Mouse (Mus musculus) liver, embryonic 16.5 days (tissue): ENCODE measurements around the gene Rbl1. TPM values are rescaled to one million over a fixed set of nuclear protein-coding genes. Genes with fewer than 3 reads are reported as not detected.
A peak's percentile ranks its signal among the peaks of the same experiment; 100 is the strongest.

Experiments
- ATAC-seq: fragments of 200-750 bp; cut with Nextera tagmentation; 2 replicates; pipeline ENCODE4 v1.8.0; 2017; ENCODE audit warnings: low read depth, mild to moderate bottlenecking, moderate number of reproducible peaks, moderate library complexity
- H3K27ac ChIP-seq: fragments of 300-500 bp; sonication (generic); 2 replicates; pipeline ENCODE4 v1.5.1; 2014; ENCODE audit warnings: mild to moderate bottlenecking, low read length
- H3K27me3 ChIP-seq: fragments of 300-500 bp; sonication (generic); 2 replicates; pipeline ENCODE4 v1.6.1; 2014; ENCODE audit warnings: low read depth, low read length, mixed read lengths; ENCODE audit not compliant: control insufficient read depth, insufficient read depth
- H3K36me3 ChIP-seq: fragments of 300-500 bp; sonication (generic); 2 replicates; pipeline ENCODE4 v1.6.1; 2014; ENCODE audit warnings: mild to moderate bottlenecking; ENCODE audit not compliant: control insufficient read depth, insufficient read depth
- H3K4me1 ChIP-seq: fragments of 300-500 bp; sonication (generic); 2 replicates; pipeline ENCODE4 v1.6.1; 2014; ENCODE audit warnings: low read depth, low read length, mixed read lengths; ENCODE audit not compliant: control insufficient read depth
- H3K4me2 ChIP-seq: fragments of 300-500 bp; sonication (generic); 2 replicates; pipeline ENCODE4 v1.6.1; 2014; ENCODE audit warnings: low read depth, low read length, mixed read lengths
- H3K4me3 ChIP-seq: fragments of 300-500 bp; sonication (generic); 2 replicates; pipeline ENCODE4 v1.5.1; 2014; ENCODE audit warnings: low read depth, mild to moderate bottlenecking, low read length
- H3K9ac ChIP-seq: fragments of 300-500 bp; sonication (generic); 2 replicates; pipeline ENCODE4 v1.6.1; 2014; ENCODE audit warnings: low read depth, low read length
- H3K9me3 ChIP-seq: fragments of 300-500 bp; sonication (generic); replicated peaks from 2 replicates; pipeline ENCODE4 v1.6.1; 2016; ENCODE audit warnings: low read length; ENCODE audit not compliant: control insufficient read depth
- WGBS: fragments of 180-500 bp; shearing (Covaris S2); extraction: QIAGEN DNeasy Blood & Tissue Kit; methylation state at CpG from one replicate; pipeline ENCODE4 v1.1.7; 2014; ENCODE audit not compliant: insufficient replicate concordance; 5-methylcytosine and 5-hydroxymethylcytosine counted together
- polyA plus RNA-seq: library from polyadenylated mRNA; unstranded; fragments of >200 nt; fragmentation: Nextera tagmentation; extraction: Ambion mirVana; gene quantifications from 2 replicates; pipeline ENCODE4 v1.2.1, GENCODE M21; 2015

The Rbl1 gene
- polyA plus RNA-seq, 1 experiment from 2014 or later = 17.0 TPM

DNA sequence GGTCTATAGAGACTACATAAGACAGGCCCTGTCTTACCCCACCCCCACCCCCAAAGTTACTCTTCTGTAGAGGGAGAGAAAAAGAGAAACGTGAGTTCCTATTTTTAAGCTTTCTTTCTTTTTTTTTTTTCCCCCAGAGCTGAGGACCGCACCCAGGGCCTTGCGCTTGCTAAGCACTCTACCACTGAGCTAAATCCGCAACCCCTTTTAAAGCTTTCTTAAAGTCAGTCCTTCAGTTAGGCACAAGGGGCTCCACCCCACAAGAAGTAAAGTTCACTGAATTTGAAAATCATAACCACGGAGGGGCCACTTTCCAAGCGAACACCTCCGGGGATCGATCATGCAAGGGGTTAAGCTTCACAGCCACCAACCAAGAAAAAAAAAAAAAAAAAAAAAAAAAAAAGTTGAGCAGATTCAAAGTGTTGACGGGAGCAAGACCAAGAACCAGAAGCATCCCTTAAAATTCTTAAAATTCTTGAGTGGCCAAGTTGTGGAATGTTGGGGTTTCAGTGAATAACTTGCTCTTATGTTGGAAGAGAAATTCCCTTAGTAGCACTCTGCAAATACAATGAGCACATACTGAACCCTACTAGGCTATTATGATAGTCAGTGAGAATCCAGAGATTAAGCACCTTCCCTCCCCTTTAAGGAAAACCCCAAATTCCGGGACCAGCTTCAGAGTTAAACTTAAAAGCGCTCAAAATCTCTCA is 70.4 kb downstream of the Rbl1 start:
- peak overlapping the region; percentile 83 for H3K27ac ChIP-seq
- no peaks in the 10 kb centered on the region for H3K27me3 ChIP-seq
- H3K4me1 ChIP-seq = peaks cover 26% of the 10 kb centered on the region
- H3K4me2 ChIP-seq = peak overlapping the region; percentile 97
- ATAC-seq = no peak
- no peaks in the 10 kb centered on the region for H3K36me3 ChIP-seq
- no peaks in the 10 kb centered on the region for H3K9me3 ChIP-seq
- peak overlapping the region; percentile 83 for H3K9ac ChIP-seq
- WGBS = 10% methylated on average over 11 of the region's 11 CpGs
- peak overlapping the region; percentile 87 for H3K4me3 ChIP-seq

DNA sequence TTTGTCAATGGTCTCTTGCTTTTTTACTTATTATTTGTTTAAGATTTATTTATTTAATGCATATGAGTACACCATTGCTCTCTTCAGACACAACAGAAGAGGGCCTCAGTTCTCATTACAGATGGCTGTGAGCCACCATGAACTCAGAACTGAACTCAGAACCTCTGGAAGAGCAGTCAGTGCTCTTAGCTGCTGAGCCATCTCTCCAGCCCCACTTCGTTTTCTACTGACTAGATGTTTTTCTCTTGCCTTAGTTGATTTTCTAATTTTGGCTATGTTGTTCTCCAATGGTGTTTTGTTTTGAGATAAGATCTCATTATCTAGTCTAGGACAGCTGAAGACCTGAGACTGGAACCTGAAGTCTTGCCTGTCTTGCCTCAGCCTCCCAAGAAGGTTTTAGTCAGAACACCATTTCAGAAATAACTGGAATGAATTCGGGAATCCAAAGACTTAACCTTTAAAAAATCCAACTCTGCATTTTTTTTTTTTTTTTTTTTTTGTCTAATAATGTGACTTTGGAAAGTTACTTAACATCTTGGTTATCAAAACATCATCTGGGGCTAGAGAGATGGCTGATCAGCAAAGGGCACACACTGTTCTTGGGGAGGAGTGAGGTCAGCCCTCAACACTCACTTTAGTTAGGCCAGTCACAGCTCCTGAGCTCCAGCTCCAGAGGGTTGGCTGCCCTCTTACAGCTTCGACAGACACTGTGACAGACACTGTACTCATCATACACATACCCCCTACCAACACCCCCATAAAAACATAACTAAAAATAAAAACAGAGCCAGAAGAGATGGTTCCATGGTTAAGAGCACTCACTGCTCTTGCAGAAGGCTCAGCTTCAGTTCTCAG is 71.4 kb downstream of the Rbl1 start:
- H3K4me2 ChIP-seq = peak overlapping the region; percentile 97
- no peaks in the 10 kb centered on the region for H3K36me3 ChIP-seq
- WGBS = 63% methylated on average over 3 of the region's 3 CpGs
- H3K4me3 ChIP-seq = no peak overlapping the region; the same call in 1 of the 2 replicates
- H3K4me1 ChIP-seq = peaks cover 26% of the 10 kb centered on the region
- H3K27ac ChIP-seq = no peak overlapping the region
- H3K9me3 ChIP-seq = no peaks in the 10 kb centered on the region
- ATAC-seq = no peak
- H3K27me3 ChIP-seq = no peaks in the 10 kb centered on the region
- no peak overlapping the region for H3K9ac ChIP-seq

DNA sequence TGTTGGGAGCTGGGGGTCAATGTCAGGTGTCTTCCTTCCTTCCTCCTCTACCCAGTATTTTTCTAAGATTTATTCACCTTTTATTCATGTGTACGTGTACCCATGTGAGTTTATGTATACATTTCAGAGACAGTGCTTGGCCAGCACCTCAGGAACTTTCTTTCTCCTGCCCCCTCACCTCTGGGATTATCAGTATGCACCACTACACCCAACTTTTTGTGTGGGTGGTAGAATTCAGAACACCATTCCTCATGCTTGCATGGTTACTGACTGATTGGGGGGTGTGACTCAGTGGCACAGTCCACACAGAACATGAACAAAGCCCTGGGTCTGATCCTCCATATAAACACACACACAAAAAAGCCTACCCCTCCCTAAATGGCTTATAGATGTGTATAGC is 72.2 kb downstream of the Rbl1 start:
- ATAC-seq = no peak
- Histone ChIP-seq H3K27ac (no peak overlapping the region; the same call in 1 of the 2 replicates), H3K4me1 (peaks cover 26% of the 10 kb centered on the region), H3K36me3 (no peaks in the 10 kb centered on the region), H3K9me3 (no peaks in the 10 kb centered on the region), H3K27me3 (no peaks in the 10 kb centered on the region), H3K9ac (no peak overlapping the region), H3K4me2 (no peak overlapping the region), H3K4me3 (no peak overlapping the region)
- 76% methylated on average over 1 of the region's 1 CpGs for WGBS

DNA sequence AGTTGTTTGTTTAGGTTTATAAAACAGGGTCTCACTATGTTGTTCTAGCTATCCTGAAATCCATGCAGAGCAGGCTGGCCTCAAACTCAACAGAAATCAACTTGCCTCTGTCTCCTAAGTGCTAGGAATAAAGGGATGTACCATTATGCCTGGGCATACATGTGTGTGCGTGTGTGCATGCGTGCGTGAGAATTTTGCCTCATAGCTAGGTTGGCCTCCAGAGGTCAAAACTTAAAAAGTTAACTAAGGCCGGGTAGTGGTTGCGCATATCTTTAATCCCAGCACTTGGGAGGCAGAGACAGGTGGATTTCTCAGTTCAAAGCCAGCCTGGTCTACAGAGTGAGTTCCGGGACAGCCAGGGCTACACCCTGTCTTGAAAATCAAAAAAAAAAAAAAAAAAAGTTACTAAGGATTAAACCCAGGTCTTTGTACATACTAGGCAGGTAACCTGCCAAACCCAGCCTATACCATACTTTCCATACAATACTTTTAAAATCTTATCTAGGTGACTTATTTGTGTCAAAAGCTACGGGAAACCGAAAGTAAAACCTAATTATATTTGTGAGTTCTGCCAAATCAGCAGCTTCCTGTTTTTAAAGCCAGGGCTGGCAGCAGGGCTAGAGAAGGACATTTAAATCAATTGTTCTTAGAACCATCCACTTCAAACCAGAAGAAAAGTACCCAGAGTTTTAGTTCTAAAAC is 73.4 kb downstream of the Rbl1 start:
- H3K4me3 ChIP-seq = peak overlapping the region; percentile 56
- peak overlapping the region; percentile 44 for H3K9ac ChIP-seq

DNA sequence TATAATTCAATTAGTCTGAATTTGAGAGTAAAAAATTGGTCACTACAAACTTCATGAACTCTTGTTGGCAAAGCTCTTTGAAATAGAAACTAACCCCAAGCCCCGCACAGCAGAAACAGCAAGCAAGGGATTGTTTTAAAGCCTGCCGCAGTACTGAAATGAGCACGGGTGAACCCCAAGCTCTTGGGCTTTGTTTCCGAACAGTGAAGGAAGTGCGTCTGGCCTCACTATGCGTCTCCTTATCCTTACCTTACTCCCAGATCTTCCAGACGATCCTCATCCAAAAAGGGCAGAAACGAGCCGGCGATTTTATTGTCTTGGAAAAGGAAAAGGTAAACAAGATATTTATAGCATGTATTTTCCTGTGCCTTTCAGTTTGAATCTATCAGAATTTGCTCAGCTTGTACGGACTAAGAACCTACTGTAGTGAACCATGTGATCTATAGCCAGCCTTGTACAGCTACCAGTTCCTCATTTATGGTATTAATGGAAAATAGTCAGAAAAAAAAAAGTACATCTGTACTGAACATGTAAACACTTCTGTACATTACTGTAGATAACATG is 74.7 kb downstream of the Rbl1 start:
- H3K27ac ChIP-seq = 0 out of 2 replicates have a peak overlapping the region, but pooled peaks have one; percentile 5
- peak overlapping the region; percentile 21 for H3K4me2 ChIP-seq
- H3K4me3 ChIP-seq = peak overlapping the region; percentile 38
- 0 out of 2 replicates have a peak overlapping the region, but pooled peaks have one; percentile 4 for H3K9ac ChIP-seq
- H3K9me3 ChIP-seq = no peaks in the 10 kb centered on the region
- 28% methylated on average over 11 of the region's 11 CpGs for WGBS
- no peaks in the 10 kb centered on the region for H3K27me3 ChIP-seq
- H3K36me3 ChIP-seq = no peaks in the 10 kb centered on the region
- H3K4me1 ChIP-seq = peaks cover 19% of the 10 kb centered on the region
- no peak for ATAC-seq

More for the DNA sequence above, 73.4 kb downstream of the Rbl1 start:
- peaks cover 22% of the 10 kb centered on the region for H3K4me1 ChIP-seq
- no peaks in the 10 kb centered on the region for H3K27me3 ChIP-seq
- H3K9me3 ChIP-seq = no peaks in the 10 kb centered on the region
- 37% methylated on average over 8 of the region's 8 CpGs for WGBS
- H3K27ac ChIP-seq = peak overlapping the region; percentile 52; the same call in 1 of the 2 replicates
- H3K36me3 ChIP-seq = no peaks in the 10 kb centered on the region
- ATAC-seq = no peak
- peak overlapping the region; percentile 61 for H3K4me2 ChIP-seq

DNA sequence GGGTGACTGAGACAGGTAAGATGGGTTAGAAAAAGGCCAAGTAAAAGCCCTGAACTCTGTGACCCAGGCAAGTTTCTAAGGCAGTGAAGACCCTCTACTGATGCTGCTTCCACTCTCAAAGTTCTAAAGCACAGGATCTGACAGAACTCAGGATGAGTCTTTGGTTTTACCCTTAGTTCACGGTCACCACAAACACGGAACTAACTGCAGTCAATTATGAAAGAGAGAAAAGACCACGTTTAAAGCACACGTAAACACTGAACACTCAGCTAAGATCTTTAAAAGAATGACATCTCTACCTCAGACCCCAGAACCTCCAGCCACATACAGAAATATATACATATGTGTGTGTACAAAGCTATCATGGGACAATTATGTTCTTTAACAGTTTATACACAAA is 75.2 kb downstream of the Rbl1 start:
- Histone ChIP-seq H3K27me3 (no peaks in the 10 kb centered on the region), H3K9ac (no peak overlapping the region), H3K36me3 (no peaks in the 10 kb centered on the region), H3K4me3 (no peak overlapping the region), H3K9me3 (no peaks in the 10 kb centered on the region), H3K27ac (no peak overlapping the region), H3K4me2 (peak overlapping the region; percentile 21), H3K4me1 (peaks cover 18% of the 10 kb centered on the region)
- ATAC-seq = no peak
- 44% methylated on average over 4 of the region's 4 CpGs for WGBS

DNA sequence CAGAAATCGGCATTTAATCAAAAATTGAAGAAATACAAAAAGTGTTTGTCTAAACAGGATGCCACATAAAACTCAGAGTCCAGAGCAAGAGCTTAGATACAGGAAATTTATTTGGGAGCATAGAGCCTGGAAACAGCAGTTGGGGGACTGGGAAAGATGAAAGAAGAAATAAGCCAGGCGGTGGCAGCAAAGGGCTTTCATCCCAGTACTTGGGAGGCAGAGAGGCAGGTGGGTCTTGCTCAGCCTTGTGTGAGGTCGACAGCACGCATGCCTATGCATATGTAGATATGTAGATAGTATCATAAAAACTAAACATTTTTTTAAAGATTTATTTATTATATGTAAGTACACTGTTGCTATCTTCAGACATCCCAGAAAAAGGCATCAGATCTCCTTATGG is 76.3 kb downstream of the Rbl1 start:
- Histone ChIP-seq H3K4me2 (no peak overlapping the region), H3K4me1 (peaks cover 9% of the 10 kb centered on the region), H3K9ac (no peak overlapping the region), H3K4me3 (no peak overlapping the region), H3K36me3 (no peaks in the 10 kb centered on the region), H3K27me3 (no peaks in the 10 kb centered on the region), H3K9me3 (no peaks in the 10 kb centered on the region), H3K27ac (no peak overlapping the region)
- ATAC-seq = no peak
- 58% methylated on average over 4 of the region's 4 CpGs for WGBS

DNA sequence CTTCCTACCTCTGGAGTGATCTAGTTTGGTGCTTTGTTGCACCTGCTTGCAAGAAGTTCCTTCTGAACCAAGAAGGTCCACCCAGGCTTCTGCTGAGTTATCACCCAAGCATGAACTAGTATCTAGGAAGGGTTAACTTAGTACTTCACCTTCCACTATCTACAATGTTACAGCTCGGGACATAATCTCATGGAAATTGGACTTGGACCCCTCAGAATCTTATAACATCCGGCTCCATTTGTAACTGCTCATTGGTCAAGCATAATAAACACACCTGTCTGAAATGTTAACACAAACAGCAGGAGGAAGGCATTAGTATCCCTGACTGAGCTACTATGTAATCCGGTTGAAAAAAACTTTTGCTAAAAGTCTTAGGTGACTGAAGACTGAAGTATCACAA is 77.0 kb downstream of the Rbl1 start:
- Histone ChIP-seq H3K9ac (no peak overlapping the region), H3K4me3 (no peak overlapping the region), H3K4me1 (peaks cover 8% of the 10 kb centered on the region), H3K4me2 (no peak overlapping the region), H3K27me3 (no peaks in the 10 kb centered on the region), H3K9me3 (no peaks in the 10 kb centered on the region), H3K36me3 (no peaks in the 10 kb centered on the region), H3K27ac (no peak overlapping the region)
- 69% methylated on average over 3 of the region's 3 CpGs for WGBS
- ATAC-seq = no peak
